Mouse (Mus musculus): ENCODE measurements around the gene Lama1.

Lama1 gene

GRCm38 (mm10) chr17:67696694-67697386, at the start of gene Lama1:
Gene Lama1 (plus strand): TSS chr17:67697259.
- peak; percentile 82 for DNase-seq

- DNase-seq, result peak; percentile 75
These were observed 45.6 kb upstream of the Lama1 start for GRCm38 (mm10) chr17:67651506-67651905.

GRCm38 (mm10) chr17:67664299-67664698, 32.8 kb upstream of the Lama1 start:
- DNase-seq, result no peak

GRCm38 (mm10) chr17:67666981-67667380, 30.1 kb upstream of the Lama1 start:
- DNase-seq, result no peak

- DNase-seq, result peak; percentile 76
These were observed 29.1 kb upstream of the Lama1 start for GRCm38 (mm10) chr17:67667981-67668380.

- no peak for DNase-seq
These were observed 18.5 kb upstream of the Lama1 start for GRCm38 (mm10) chr17:67678576-67678975.

GRCm38 (mm10) chr17:67681084-67681483, 16.0 kb upstream of the Lama1 start:
- DNase-seq, result no peak

GRCm38 (mm10) chr17:67685022-67685743, 11.9 kb upstream of the Lama1 start:
- DNase-seq, result no peak

GRCm38 (mm10) chr17:67687505-67687904, 9.6 kb upstream of the Lama1 start:
- DNase-seq, result no peak

GRCm38 (mm10) chr17:67690689-67691088, 6.4 kb upstream of the Lama1 start:
- DNase-seq, result no peak

- DNase-seq, result no peak
These were observed 4.4 kb upstream of the Lama1 start for GRCm38 (mm10) chr17:67692651-67693050.

- no peak for DNase-seq
These were observed 3.2 kb upstream of the Lama1 start for GRCm38 (mm10) chr17:67693861-67694260.

- no peak for DNase-seq
These were observed 417 bp downstream of the Lama1 start for GRCm38 (mm10) chr17:67697461-67697891.

GRCm38 (mm10) chr17:67698301-67698700, 1.2 kb downstream of the Lama1 start:
- no peak for DNase-seq

- DNase-seq, result no peak
These were observed 4.7 kb downstream of the Lama1 start for GRCm38 (mm10) chr17:67701761-67702160.

GRCm38 (mm10) chr17:67702941-67703340, 5.9 kb downstream of the Lama1 start:
- no peak for DNase-seq

- DNase-seq, result no peak
These were observed 8.1 kb downstream of the Lama1 start for GRCm38 (mm10) chr17:67705035-67705769.

- DNase-seq, result no peak
These were observed 9.3 kb downstream of the Lama1 start for GRCm38 (mm10) chr17:67706372-67706771.

- DNase-seq, result no peak
These were observed 10.8 kb downstream of the Lama1 start for GRCm38 (mm10) chr17:67707793-67708364.

GRCm38 (mm10) chr17:67710377-67710781, 13.3 kb downstream of the Lama1 start:
- no peak for DNase-seq

- no peak for DNase-seq
These were observed 14.3 kb downstream of the Lama1 start for GRCm38 (mm10) chr17:67711361-67711760.

- no peak for DNase-seq
These were observed 15.9 kb downstream of the Lama1 start for GRCm38 (mm10) chr17:67712929-67713328.

- DNase-seq, result no peak
These were observed 18.4 kb downstream of the Lama1 start for GRCm38 (mm10) chr17:67715466-67715865.
